Mouse (Mus musculus) T-helper 17 cell (primary cell): Measurements from ENCODE around the gene Gmip.

Source experiments
- in situ Hi-C, 2 experiments: fragments of 300-600 bp; cut with MboI, MseI; formaldehyde crosslinking; loops; 1 replicate in 1 of 2; 2 replicates in 1 of 2; pipeline ENCODE4 v1.15.1; 2025; ENCODE audit warnings: high pct_unique_total_duplicates in 2 of 2

The Gmip gene

GRCm38 (mm10) chr8:69803366-69803765, 5.1 kb upstream of the Gmip start:
- in situ Hi-C loops = no loop called here

GRCm38 (mm10) chr8:69804537-69804936, 3.9 kb upstream of the Gmip start:
- in situ Hi-C loops = no loop called here

- in situ Hi-C loops = no loop called here
Measured at GRCm38 (mm10) chr8:69805086-69805485, 3.4 kb upstream of the Gmip start.

GRCm38 (mm10) chr8:69805491-69805890, 3.0 kb upstream of the Gmip start:
- in situ Hi-C loops = no loop called here

- in situ Hi-C loops = no loop called here
Measured at GRCm38 (mm10) chr8:69807236-69807635, 1.2 kb upstream of the Gmip start.

GRCm38 (mm10) chr8:69808864-69809403, 455 bp downstream of the Gmip start:
- in situ Hi-C loops = no loop called here

GRCm38 (mm10) chr8:69809820-69810219, 1.3 kb downstream of the Gmip start:
- in situ Hi-C loops = no loop called here

- in situ Hi-C loops = no loop called here
Measured at GRCm38 (mm10) chr8:69814881-69815280, 6.4 kb downstream of the Gmip start.

- in situ Hi-C loops = no loop called here
Measured at GRCm38 (mm10) chr8:69815396-69815795, 6.9 kb downstream of the Gmip start.

GRCm38 (mm10) chr8:69820466-69820865, 12.0 kb downstream of the Gmip start:
- in situ Hi-C loops = no loop called here

GRCm38 (mm10) chr8:69821971-69822385, 13.5 kb downstream of the Gmip start:
- in situ Hi-C loops = no loop called here

GRCm38 (mm10) chr8:69822386-69823191, 14.1 kb downstream of the Gmip start, which contains the start of gene Lpar2:
TSS of gene Lpar2 (plus strand) at chr8:69822429.
- in situ Hi-C loops = no loop called here

- in situ Hi-C loops = no loop called here
Measured at GRCm38 (mm10) chr8:69826371-69826770, 17.9 kb downstream of the Gmip start.

- in situ Hi-C loops = no loop called here
Measured at GRCm38 (mm10) chr8:69832298-69832853, 23.9 kb downstream of the Gmip start, which contains the start of gene Pbx4. TSS of gene Pbx4 (plus strand) at chr8:69832491.

GRCm38 (mm10) chr8:69837057-69837682, 28.7 kb downstream of the Gmip start:
- in situ Hi-C loops = loop anchor here in 1 of 2 experiments (5.0 kb wide), 1 partner anchor 55 kb away; no protein-coding TSS in a partner anchor

- in situ Hi-C loops = no loop called here
Measured at GRCm38 (mm10) chr8:69847167-69848065, 38.9 kb downstream of the Gmip start.

GRCm38 (mm10) chr8:69848951-69849350, 40.5 kb downstream of the Gmip start:
- in situ Hi-C loops = no loop called here

- in situ Hi-C loops = no loop called here
Measured at GRCm38 (mm10) chr8:69849899-69850298, 41.4 kb downstream of the Gmip start.

GRCm38 (mm10) chr8:69850926-69851506, 42.5 kb downstream of the Gmip start:
- in situ Hi-C loops = no loop called here

- in situ Hi-C loops = no loop called here
Measured at GRCm38 (mm10) chr8:69853869-69854268, 45.4 kb downstream of the Gmip start.

GRCm38 (mm10) chr8:69860807-69861206, 52.3 kb downstream of the Gmip start:
- in situ Hi-C loops = loop anchor here in 1 of 2 experiments (10.0 kb wide), 1 partner anchor 1244 kb away; no protein-coding TSS in a partner anchor
